Mouse (Mus musculus): ENCODE measurements at regions not wholly inside any gene's neighbourhood (a gene's known extent, or its start where the extent isn't known, plus 50 kb on each side); places are given as distances from the start of the nearest gene placed in this dataset.
"Not testable (repeated sequence)": the region's sequence is repeated elsewhere in the genome, so short reads cannot be mapped to it uniquely, and the experiment has no call there.

DNA sequence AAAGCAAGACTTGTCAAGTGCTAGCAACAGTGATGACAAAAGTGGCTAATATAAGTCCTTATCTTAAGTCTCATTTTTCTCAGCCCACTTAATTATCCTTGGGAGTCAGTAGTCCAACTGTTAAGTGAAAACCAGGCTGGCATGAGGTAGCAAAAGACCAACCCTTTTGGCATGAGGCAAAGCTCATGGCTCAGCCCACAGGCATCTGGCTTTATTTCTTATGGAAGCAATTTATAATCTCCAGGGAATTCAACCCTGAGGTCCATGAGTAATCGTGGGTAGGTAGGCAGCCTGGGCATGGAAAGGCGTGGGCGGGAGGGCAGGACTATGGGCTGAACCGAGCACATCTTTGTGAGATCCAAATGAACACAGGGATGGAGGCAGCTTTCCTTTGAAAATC is 950.4 kb downstream of the Ttll7 start:
- DNase-seq, result no peak

DNA sequence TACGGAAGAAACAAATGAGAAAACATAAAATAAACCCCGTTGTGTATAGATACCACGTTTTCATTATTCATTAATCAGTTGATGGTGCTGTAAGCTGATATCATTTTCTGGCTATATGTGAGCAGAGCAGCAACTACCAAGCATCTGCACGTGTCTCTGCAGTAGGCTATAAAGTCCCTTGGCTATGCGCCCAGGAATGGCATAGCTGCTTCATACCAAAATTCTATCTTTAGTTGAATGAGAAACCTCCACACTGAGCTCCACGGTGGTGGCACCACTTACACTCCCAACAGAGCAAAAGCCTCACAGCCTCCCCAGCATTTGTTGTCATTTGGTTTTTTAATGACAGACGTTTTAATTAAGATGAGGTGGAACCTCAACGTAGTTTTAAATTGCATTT is 944.4 kb downstream of the Ttll7 start:
- DNase-seq, result no peak

DNA sequence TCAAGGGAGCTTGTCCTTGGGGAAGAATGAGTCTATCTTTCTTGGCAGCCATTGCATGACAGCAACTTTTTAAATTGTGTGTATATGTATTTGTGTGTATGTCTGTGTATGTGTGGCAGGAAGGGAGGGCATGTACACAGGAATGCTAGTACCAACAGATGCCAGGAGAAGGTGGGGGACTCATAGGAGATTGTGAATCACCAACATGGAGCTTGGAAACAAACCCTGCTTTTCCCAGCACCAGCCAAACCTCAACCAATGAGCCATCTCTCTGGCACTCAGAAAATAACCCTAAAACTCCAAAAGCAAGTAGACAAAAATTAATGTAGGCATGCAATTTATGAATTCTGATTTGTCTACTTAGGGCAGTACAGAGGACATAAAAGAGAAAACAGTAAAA is 942.9 kb downstream of the Ttll7 start:
- no peak for DNase-seq

DNA sequence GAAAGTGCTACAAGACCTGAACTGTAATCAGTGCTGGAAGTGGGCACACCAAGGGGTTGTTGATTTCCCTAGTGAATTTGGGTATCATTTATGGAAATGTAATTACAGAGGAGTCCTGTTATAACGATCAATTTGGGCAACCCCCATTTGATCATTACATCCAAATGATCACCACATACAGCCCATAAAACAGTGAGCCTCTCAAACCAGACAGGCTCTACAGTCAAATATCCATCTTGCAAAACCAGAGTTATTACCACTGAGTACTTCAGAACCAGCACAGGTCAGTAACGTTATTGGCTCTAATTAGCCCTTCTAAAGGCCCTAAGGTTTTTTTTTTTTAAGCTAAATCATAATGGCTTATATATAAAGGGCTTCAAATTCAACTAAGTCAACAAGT is 934.4 kb downstream of the Ttll7 start:
- DNase-seq, result no peak

DNA sequence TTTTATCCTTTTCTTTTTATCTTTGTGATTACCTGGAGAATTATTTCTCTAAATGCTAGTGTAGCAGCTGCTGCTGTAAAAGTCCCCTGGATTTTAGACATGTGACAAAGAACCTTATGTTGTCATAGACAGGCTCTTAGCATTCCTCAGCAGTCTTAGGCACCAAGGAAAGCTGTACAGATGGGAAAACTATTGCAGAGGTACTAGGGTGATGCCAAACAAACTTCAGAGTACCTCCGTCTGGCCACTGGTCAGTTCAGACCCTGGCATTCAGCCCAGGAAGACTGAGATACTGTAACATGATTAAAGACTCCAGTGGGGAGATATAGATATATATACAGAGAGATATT is 898.6 kb downstream of the Ttll7 start:
- no peak for DNase-seq

DNA sequence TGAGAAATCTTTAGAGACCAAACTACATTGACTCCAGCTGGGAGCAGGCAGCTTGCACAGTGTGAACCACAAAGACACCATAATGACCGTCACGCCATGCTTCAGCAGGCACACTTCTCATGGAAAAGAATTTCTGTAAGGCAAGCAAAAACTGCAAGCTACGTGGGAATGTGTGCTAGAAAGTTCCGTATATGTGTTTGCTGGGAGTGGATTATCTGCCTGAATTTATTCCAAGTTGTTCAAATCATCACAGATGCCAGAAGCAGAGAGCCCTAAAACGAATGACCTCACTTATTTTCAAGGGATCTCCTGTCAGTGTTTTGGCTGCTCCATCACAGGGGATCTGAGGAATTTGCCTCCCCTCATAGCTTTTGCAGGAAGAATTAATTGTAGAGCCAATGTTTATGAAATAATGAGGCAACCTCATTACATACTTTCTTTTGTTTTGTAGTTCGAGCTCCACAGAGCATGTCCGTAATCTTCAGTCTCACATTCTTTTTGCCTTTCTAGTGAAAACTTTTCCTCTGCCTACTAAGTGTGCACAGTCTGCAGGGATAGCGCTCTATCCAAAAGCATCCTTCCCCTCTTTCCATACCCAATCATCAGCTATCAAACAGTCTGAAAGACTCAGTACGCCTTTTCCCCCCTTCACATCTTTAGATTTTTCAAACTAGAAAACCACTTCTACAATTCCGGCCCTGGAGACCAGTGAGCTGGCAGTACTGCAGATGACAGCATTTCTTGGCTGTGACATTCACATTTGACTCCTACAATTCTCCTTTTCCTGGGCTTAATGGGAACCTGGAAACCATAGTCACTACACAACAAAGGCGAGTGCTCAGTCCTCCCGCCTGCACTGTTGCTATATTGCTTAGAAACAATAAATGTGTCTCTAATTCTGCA is 898.0 kb downstream of the Ttll7 start:
- no peak for DNase-seq

DNA sequence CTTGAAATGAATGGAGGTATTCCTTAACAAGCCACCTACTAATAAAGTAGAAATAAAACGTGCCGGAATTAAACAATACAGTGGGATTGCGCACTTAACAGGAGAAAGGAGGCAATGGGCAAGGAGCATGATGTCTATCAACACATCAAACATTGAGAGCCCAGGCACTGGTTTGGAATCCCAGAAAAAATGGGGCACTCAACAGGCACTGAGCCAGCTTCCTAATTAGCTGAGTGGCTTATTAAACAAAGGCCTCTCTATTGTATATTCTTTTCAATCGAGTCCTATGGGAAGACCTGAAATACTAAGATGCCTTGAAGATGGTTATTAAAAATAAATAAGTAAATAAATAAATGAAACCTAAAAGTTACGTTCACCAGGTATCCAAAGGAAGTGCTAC is 897.3 kb downstream of the Ttll7 start:
- no peak for DNase-seq

DNA sequence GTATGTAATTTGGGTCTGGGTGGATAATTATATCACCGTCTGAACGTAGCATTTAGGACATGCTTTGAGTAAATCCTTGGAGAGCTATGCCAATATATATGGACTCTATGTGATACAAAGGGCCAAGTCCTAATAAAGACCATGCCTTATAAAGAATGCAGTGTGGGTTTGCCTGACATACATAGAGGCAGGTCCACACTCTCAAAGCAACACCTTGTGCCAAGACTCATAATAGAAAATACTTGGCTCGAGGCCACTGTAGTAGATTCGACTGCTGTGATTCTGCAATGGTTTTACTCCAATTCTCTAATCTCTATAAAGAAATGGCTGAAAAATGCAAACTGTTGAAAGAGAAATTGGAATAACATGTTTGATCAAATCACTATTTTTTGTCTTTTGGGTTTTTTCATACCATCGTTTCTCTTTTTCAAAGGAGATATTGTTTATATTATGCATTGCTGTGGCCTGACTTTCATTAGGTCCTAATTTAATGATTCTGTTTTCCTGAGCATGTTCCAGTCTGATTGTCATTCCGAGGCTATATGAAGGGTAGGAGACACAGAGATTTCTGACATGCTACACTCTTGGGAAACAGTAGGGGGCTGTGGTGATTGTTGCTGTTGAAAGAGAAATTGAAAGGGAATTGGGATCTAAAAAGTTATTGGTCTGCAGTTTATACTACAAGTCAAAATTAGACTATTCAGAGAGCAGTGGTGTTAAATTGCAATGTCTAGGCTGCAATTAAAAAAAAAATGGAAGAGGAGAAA is 884.7 kb downstream of the Ttll7 start:
- DNase-seq, result no peak

DNA sequence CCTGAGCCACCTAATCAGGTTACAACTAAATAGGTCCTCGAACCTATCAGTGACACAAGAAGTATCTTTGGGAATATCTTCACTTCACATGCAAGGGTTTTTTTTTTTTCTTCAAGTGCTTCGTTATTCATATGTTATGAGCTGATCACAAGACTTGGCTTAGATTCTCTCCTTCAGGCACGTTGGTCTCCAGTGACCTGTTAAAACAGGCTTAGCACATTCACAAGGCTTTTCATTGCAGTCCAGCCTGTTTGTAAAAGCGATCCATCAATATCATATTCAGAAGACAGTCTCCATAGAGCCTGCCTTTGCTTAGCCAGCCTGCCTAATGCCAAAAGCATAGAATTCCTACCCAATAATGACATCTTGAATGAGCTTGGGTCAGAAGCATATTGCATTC is 864.2 kb downstream of the Ttll7 start:
- DNase-seq, result no peak

DNA sequence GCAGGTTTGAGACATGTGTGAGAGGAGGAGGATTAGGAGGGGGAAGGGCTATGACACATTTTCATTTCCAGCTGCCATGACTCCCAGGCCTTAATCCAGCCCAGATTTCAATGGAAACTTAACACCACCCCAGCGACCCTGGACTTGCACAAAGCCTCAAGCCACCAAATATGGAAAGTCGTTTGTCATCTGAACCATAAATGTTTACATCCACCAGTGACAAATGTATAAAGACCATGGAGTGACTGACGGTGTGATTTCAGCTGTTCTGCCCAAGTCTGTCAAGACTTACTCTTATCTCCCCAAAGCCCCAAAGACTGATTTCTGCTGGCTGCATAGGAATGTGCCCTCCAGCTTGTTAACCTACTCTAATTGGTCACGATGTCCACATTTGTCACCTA is 855.2 kb downstream of the Ttll7 start:
- no peak for DNase-seq

DNA sequence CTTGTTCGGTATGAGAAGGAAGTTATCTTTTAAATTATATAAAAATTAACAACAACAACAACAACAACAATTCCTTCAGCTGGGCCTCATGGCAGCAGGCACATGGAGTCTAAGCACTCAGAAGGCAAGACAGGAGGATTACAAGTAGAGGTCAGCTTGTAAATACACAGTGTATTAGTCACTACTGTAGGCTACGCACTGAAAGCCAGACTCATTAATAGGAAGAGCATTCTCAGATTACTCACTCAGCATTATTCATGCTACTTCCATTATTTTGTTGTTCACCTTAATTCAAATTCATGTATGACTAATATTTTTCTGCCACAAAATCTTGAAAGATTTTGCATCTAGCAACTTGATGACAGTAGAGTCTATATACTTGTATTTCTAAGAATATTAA is 831.6 kb downstream of the Ttll7 start:
- no peak for DNase-seq

DNA sequence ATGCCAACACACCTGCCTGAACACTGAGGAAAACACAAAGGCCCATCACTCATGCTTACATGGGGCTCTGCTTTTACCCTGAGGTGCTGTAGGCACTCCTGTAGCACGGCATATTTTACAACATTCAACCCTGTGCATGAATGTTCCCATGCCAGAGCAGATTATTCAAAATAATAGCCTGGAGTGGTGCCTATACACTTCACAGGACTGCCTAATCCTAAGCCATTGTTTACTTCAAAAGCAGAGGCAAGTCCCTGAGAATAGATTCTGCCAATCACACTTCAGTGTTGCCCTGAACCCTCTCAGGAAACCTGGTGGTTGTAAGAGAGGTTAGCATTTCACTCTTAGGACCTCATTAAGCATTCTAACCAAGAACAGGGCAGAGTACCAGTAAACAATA is 828.1 kb downstream of the Ttll7 start:
- DNase-seq, result no peak

DNA sequence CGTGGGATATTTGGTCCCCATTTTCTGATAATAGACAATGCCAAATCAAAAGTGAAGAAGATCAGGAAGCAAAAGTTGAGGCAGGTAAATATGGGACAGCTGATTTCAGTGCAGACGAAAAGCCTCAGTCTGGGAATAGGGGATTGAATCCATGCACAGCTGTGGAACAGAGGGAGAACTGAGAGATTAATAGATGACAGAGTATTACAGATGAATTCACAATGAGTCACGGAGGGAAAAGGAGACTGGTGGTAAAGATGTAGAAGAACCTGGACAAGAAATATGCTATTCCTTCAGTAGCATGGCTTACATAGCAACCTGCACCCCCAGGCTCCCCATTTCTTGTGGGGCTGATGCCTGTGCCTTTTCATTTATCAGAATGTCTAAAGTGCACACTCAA is 810.4 kb downstream of the Ttll7 start:
- DNase-seq, result no peak

DNA sequence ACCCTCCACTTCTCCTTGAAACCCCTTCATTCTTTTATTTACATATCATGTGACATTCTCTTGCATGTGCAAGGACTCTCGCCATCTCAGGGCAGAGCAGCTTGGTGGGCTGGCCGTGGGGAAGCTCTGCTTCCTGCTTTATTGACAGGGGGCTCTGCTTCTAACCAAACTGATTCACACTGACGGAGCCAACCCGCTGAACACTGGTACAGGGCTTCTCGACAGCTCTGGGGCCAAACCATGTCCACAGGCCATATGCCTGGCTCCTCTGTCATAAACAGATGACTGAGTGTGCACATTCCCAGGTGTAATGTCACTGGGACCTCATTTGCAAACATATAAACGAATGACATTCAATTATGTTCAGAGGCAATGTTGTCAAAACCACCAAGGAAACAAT is 800.7 kb downstream of the Ttll7 start:
- DNase-seq, result no peak

DNA sequence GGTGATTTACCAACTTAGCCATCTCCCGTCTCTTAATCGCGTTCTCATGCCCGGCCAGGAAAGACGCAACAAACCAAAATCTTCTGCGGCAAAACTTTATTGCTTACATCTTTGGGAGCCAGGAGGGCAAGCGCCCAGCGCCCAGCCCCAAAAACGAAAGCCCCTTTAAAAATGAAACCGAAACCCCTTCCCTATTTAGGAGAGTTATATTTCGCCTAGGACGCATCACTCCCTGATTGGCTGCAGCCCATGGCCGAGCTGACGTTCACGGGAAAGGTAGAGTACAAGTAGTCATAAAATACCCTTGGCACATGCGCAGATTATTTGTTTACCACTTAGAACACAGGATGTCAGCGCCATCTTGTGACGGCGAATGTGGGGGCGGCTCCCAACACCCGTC is 783.3 kb downstream of the Ttll7 start:
- not testable (repeated sequence) for DNase-seq

DNA sequence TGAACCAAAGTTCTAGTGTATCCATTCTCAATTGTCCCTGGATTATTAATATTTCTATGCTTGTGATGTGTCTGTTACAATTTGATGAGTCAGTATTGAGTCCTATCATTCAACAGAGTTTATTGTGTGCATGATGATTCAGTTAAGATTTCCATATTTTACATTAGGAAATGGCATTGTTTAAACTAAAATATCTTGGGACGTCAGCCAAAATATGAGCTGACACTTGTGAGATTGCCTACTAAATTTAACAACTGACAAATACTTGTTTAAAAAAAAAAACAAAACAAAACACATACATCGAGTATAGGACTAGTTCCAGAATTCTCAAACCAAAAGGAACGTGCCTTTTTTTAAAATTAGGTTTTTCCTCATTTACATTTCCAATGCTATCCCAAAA is 779.0 kb downstream of the Ttll7 start:
- DNase-seq, result no peak

DNA sequence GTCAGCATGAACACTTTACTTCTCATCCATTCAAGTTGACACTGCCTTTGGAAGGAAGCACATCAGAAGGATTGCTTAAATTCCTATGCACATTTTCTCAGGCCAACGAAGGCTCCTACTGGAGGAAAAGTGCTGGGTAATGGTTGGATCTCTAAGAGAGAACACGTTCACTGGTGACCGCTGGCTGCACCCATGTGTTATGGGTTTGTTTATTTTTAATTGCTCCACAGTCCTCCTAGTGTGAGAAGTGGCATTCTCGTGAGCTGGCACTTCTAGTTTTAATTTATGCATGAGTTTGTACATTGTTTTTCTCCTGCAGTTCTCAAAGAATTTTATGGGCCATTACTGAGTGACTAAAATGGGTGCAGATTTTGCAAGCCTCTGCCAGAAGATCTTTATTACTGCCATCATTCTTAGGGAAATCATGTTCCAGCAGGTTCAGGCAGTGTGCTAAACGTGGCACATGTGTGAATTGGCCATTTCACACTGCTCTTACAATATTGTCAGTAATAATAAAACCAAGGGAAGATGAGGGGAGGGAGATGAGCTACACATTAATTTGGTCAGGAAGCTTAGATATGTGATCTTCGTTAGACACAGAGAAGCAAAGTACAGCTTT is 731.6 kb downstream of the Ttll7 start:
- no peak for DNase-seq

DNA sequence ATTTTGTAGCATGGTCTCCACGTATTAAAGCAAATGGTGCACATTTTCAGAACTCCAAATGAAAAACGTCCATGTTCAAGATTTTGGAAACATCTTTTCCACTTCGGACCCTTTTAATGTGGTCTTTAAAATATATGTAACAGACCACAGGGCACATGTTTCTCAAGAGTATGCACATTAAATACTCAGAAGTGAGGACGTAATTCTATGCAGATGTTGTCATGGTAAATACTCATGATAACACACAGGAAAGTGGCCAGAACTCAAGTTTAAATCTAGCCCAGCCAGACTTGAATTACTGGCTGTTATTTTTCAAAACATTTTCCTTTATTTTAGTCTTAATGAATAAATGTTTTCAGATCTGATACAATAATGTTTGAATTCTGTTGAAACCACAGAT is 719.7 kb downstream of the Ttll7 start:
- DNase-seq, result no peak

DNA sequence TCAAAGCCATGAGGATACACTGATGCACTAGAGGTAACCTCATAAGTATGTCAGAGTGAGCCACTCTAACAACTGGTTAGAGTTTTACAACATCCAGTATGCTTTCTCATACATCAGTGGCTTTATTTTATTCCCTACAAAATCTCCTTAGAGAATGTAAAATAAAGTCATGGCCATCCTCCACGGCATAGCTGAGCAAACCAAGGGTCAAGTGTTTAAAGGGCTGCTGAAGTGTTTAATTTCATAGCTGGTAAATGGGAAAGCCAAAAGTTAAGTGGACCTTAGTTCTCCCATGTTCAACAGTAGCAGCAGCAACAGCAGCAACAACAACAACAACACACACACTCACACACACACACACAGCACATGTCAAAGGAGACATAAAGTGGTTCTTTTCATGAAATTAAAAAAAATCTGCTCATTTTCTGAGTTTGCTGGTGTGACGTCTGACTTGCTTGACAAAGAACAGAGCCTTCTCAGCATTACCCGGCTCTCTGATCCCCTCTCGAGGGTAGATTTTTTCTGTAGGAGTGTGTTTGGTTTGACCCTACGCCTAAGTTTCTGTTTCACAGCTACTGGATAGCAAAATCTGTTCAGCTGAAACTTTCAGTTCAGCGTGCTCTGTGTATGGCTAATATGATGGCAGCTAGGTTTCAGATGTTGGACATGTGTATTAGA is 693.3 kb downstream of the Ttll7 start:
- no peak for DNase-seq

DNA sequence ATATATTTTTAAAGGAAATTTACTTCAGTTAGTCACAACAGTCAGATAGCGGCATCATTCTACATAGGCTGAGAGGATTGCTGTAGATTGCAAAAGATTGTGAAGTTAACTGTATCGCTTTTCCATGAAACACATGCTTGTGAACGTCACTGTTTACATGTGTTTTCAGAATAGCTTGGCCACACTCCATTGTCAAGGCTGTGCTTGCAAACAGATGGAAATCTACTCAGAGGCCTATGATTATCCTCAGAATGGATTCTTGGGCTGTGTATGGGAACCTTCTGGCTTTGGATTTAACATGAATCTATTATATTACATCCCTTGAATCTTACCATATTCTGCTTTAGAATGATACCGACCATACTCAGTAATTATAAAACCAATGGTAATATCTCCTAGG is 690.1 kb downstream of the Ttll7 start:
- DNase-seq, result no peak

DNA sequence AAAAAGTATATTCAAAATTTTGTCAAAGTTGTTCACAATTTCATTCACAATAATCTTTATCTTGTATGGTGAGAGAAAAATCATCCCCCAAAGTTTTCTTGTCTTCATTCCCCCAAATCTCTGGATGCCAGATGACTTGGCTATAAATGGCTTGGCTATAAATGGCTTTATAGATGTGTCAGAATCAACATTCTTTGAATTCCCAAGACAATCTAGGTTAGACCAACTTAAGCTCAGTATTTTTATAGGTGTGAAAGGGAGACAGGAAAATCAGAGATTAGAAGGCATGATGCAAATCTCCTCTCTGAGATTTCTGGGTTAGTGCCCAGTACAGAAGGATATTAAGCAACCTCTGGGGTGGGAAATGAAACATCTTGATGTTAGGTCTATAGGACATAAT is 685.4 kb downstream of the Ttll7 start:
- no peak for DNase-seq

DNA sequence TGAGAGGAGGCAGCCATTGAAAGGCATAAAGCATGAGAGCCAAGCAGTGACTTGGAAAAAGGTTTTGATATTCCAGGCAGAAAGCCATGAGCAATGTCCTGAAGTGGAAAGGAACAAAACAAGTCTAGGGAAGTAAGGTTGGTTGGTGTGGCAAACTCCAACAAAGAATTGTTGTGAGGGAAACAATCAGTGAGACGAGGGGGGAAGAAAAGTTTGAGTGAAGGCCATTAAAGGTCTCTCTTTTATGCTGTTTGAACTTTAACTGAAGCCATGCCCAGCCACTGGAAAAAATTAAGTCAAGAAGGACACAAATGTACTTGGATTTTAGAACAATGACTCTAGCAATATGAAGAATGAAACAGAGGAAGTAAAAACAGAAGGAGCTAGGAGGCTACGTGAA is 680.0 kb downstream of the Ttll7 start:
- no peak for DNase-seq

DNA sequence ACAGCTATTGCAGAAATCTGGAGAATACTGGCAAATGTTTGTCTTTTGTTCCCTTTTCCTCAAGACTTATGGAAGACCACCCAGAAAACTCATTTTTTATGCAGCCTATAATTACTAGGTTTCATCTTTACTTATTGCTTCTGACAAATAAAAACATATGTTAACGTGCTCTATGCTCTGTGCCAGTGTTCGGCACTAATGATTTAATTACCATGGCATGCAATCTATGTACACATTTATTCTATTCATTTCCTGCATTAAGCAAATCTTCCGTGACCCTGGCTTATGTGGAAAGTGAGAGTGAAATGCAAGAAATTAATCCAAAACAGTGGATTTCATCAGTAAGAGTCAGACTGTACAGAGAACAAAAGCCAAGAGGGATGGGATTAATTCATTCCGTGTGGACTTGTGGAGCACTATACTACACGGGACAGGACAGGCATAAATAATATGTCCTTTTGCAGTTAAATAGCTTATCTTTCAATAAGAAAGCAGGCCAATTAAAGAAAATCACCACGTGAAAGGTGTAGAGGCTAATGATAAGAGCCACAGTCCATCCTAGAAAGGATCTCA is 679.5 kb downstream of the Ttll7 start:
- DNase-seq, result no peak

All from cerebellum, adult 9-10 months (tissue).